Mouse (Mus musculus) heart, postnatal 10 days (tissue): ENCODE results near the gene B4galt1. TPM values are rescaled to one million over a fixed set of nuclear protein-coding genes. Genes with fewer than 3 reads are reported as not detected.

Experiments used
- DNase-seq, 2 experiments: peaks; one replicate each; pipeline ENCODE4 v3.0.0; 2021
- intact Hi-C: fragments of 180-260 bp; cut with DNase I; formaldehyde crosslinking; loops from one replicate; pipeline ENCODE4 v1.15.1; 2025
- microRNA-seq, 2 experiments: library from miRNA; unstranded; fragments of <30 nt; microRNA quantifications; one replicate each; pipeline ENCODE4 v1.2.0; 2022
- total RNA-seq, 2 experiments: library from RNA; stranded (reverse); gene quantifications; 2 replicates each; pipeline ENCODE4 v1.2.3; 2021

The B4galt1 gene
- total RNA-seq, 2 experiments from 2014 or later, result 95.5 to 103 TPM

GRCm38 (mm10) chr4:40786578-40786977 is 67.2 kb downstream of the B4galt1 start:
- DNase-seq, result no peak
- intact Hi-C loops, result no loop called here

DNA sequence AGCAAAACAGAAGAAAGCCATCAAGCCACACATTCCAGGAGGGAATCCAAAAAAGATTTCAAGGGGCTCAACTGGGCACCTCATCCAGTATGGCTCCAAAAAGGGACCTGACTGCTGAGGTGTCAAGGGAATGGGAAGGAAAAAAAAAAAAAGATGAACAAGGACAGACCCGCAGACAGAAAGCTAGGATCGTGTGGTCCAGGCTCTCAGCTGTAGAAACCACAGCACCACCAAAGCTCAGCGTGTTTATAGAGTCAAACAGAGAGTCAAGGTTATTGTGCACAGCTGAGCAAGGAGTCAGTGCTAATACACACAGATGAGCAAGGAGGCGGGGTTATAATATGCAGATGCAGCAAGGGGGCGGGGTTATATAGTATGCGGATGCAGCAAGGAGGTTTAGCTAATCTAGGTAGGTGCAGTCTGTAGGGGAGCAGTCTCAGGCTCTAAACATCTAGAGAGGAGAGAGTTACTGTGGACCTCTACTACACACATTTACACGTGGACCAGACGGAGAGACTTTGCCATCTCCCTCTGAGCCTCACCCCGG is 68.1 kb downstream of the B4galt1 start:
- intact Hi-C loops, result no loop called here

DNA sequence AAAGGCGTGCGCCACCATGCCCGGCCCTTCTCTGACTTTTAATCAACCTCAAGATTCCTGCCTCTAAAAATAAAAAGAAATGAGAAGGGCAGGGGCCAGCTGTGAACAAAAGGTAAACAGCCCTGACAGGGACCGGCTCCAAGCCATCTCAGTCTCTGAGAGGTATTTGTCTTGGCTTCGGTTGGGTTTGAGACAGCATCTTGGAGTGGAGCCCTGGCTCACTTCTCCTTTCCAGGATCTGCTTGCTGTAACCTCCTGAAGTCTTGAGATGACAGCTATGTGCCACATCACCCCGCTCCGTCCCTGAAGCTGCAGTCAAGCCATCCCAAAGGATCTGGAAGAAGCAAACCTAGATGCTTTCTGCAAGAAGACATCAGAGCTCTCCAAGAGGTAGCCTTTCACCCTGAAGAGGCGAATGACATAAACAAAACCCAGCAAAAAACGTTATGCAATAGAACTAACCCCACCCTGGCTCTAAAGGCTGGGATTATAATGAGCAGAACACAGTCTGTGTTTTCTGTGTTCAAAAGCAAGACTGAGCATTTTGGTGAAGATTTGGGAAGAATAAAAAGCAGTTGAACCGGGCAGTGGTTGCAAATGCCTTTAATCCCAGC is 69.1 kb downstream of the B4galt1 start:
- intact Hi-C loops, result no loop called here
- DNase-seq, result peak; percentile 75 to 79

More for the DNA sequence above, 68.1 kb downstream of the B4galt1 start:
- no peak for DNase-seq

DNA sequence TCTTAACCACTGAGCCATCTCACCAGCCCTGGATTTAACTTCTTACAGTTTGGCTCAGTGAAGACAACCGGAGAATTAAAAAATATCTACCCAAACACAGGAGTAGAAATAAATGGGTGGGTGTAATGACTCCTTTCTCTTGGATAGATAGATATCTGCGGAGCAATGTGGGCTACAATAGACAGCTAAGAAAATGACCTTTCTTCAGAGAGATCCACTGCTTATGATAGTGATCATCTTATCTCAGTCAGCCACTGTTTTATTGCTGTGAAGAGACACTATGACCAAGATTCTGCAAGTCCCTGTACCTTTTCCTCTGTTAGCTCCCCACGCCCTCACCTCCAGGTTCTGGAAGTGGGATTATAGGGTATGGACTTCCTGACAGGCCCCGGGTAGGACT is 70.8 kb downstream of the B4galt1 start:
- no peak for DNase-seq
- intact Hi-C loops, result no loop called here

GRCm38 (mm10) chr4:40781797-40782495 is 71.9 kb downstream of the B4galt1 start:
- DNase-seq, result no peak
- intact Hi-C loops, result no loop called here

- DNase-seq, result peak in 1 of 2 experiments; percentile 62
- intact Hi-C loops, result no loop called here
These were observed 72.7 kb downstream of the B4galt1 start for GRCm38 (mm10) chr4:40781143-40781542.

DNA sequence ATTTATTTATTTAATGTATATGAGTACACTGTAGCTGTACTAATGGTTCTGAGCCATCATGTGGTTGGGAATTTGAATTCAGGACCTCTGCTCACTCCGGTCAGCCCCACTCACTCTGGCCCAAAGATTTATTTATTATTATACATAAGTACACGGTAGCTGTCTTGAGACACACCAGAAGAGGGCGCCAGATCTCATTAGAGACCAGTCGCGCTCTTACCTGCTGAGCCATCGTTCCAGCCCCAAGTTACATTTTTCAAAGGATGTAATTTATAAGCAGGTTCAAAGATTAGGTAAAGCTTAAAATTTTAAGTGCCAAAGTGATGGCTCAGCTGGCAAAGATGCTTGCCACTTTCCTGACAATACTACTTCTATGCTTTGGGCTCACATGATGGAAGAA is 75.1 kb downstream of the B4galt1 start:
- peak in 1 of 2 experiments; percentile 15 for DNase-seq
- intact Hi-C loops, result loop anchor here (10.0 kb wide), 1 partner anchor 336 kb away; no protein-coding TSS in a partner anchor

DNA sequence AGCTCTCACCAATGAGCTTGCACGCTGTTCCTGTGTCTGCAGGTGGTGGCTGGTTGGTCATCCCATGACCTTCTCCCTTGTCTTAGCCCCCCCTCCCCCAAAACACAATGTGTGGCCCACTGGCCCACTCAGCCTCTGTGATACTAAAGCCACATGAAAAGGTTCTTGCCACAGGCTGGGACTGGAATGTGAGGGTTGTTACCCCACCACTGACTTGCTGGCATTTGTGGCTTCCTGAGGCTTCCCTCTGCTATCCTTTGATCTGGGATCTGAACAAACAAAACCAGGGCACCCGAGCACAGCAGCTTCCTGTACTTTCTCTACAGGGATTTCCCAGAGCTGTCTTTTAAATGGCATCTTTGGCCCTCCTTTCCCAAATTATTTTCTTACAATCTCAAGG is 76.7 kb downstream of the B4galt1 start:
- intact Hi-C loops, result loop anchor here (10.0 kb wide), 1 partner anchor 338 kb away; no protein-coding TSS in a partner anchor
- no peak for DNase-seq

- DNase-seq, result no peak
- intact Hi-C loops, result loop anchor here (10.0 kb wide), 1 partner anchor 338 kb away; no protein-coding TSS in a partner anchor
These were observed 77.4 kb downstream of the B4galt1 start for GRCm38 (mm10) chr4:40776416-40776815.

GRCm38 (mm10) chr4:40774279-40775259 is 79.2 kb downstream of the B4galt1 start:
- DNase-seq, result peak; percentile 88 to 91
- intact Hi-C loops, result loop anchor here (1.0 to 10.0 kb wide), 2 partner anchors 132 to 340 kb away; no protein-coding TSS in a partner anchor

DNA sequence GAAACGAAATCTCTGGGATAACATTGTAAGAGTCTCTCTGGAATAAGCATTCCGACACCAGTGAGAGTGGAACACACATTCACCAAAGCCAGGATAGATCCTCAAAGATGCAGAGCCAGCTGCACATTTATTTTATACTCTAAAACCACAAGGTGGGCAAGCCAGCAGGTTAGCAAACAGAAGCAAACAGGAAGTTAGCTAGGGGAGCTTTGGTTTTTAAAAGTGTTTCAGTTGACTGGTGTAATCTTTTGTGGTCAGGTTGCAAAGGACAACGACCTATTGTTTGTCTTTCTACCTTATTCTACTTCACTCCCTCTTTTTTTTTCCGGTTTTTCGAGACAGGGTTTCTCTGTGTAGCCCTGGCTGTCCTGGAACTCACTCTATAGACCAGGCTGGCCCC is 93.9 kb downstream of the B4galt1 start:
- DNase-seq, result no peak
- intact Hi-C loops, result no loop called here

GRCm38 (mm10) chr4:40757780-40758420 is 95.9 kb downstream of the B4galt1 start, which contains the start of gene Smu1:
Gene Smu1, minus strand, starts transcription at chr4:40757923.
- intact Hi-C loops, result no loop called here
- DNase-seq, result peak; percentile 97 to 99

DNA sequence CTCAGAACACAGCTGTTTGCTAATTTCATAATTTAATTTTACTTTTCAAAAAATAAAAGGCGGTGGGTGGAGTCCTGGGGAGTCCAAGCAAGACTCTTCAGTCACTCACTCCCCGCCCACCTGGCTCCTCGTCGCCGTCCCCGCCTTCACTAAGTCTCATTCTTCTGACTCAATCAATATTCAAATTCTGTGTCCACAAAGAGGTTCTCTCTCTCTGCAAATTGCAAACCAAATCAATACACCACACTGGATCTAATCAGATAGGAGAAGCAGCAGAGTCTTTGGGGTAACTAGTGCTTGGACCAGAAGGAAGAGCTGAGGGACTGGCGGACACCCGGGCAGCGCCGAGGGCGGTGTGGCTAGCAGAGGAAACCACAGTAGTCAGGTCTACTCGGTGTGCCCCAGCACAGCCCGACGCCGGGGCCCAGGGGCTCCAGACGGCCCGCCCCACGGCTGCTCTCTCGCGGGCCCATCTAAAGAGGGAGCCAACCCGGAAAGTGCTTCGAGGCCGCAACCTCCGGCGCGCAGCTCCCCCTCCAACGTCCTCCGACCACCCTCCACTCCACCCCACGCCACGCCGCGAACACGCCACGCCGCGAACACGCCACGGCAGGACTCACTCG is 96.5 kb downstream of the B4galt1 start:
- intact Hi-C loops, result no loop called here
- DNase-seq, result no peak

Small RNA genes within 50 kb of the gene (microRNA-seq; reads per million reads assigned to microRNA genes)
- gene Gm24112 (0 reads per million in 2 experiments), gene Gm25931 (0.24 to 0.35 reads per million in 2 experiments), gene Mir5123 (0 reads per million in 2 experiments)

Other genes with a start within 250 kb of the B4galt1 start
- 10 to 100 TPM; 18.0 to 18.1 TPM for gene Aptx, start 150.8 kb downstream of the B4galt1 start, total RNA-seq
- gene Dnaja1, start 131.9 kb downstream of the B4galt1 start, total RNA-seq, result 100 to 1,000 TPM in 1 of 2 experiments, 10 to 100 TPM in 1; 95.0 to 120 TPM
- 10 to 100 TPM; 38.7 to 40.8 TPM for gene Smu1, start 96.1 kb downstream of the B4galt1 start, total RNA-seq
- gene Spink4, start 66.0 kb upstream of the B4galt1 start, total RNA-seq, result 1 to 10 TPM; 1.1 to 2.1 TPM
- 100 to 1,000 TPM; 202 to 209 TPM for gene Bag1, start 94.3 kb upstream of the B4galt1 start, total RNA-seq
- gene Chmp5, start 94.4 kb upstream of the B4galt1 start, total RNA-seq, result 10 to 100 TPM; 38.9 to 43.7 TPM
- 10 to 100 TPM; 27.7 to 30.5 TPM for gene Nfx1, start 116.9 kb upstream of the B4galt1 start, total RNA-seq
- gene Aqp7, start 194.1 kb upstream of the B4galt1 start, total RNA-seq, result 10 to 100 TPM; 35.0 to 36.4 TPM
- under 1 TPM in 1 of 2 experiments, not detected in 1; 0.53 TPM for gene Aqp3, start 244.2 kb upstream of the B4galt1 start, total RNA-seq